Mouse (Mus musculus) kidney, postnatal 14 days (tissue): ENCODE results near the gene Clic1.

Experiments
- DNase-seq: peaks from one replicate; pipeline ENCODE4 v3.0.0; 2022; ENCODE audit warnings: mixed read lengths

Clic1 gene

GRCm38 (mm10) chr17:35092403-35093198 lies 42.8 kb downstream of the Clic1 start:
- DNase-seq, result no peak

GRCm38 (mm10) chr17:35094475-35095365 lies 45.0 kb downstream of the Clic1 start:
- DNase-seq, result no peak

- DNase-seq, result no peak
Measured at GRCm38 (mm10) chr17:35096597-35096996, 46.8 kb downstream of the Clic1 start.

- DNase-seq, result no peak
Measured at GRCm38 (mm10) chr17:35097164-35097655, 47.4 kb downstream of the Clic1 start.

- peak; percentile 50 for DNase-seq
Measured at GRCm38 (mm10) chr17:35100196-35100765, 50.5 kb downstream of the Clic1 start.

GRCm38 (mm10) chr17:35101161-35101560 lies 51.4 kb downstream of the Clic1 start:
- DNase-seq, result no peak

- no peak for DNase-seq
Measured at GRCm38 (mm10) chr17:35102299-35102698, 52.5 kb downstream of the Clic1 start.

GRCm38 (mm10) chr17:35103221-35103690 lies 53.5 kb downstream of the Clic1 start:
- DNase-seq, result peak; percentile 78

- DNase-seq, result no peak
Measured at GRCm38 (mm10) chr17:35104079-35104478, 54.3 kb downstream of the Clic1 start.

GRCm38 (mm10) chr17:35104754-35105153 lies 55.0 kb downstream of the Clic1 start:
- no peak for DNase-seq

GRCm38 (mm10) chr17:35105740-35106389 lies 56.1 kb downstream of the Clic1 start:
- DNase-seq, result peak; percentile 64

- no peak for DNase-seq
Measured at GRCm38 (mm10) chr17:35106522-35106921, 56.8 kb downstream of the Clic1 start.

GRCm38 (mm10) chr17:35108097-35108496 lies 58.3 kb downstream of the Clic1 start, which contains the start of gene Ly6g5c:
TSS of gene Ly6g5c (plus strand) at chr17:35108279.
- no peak for DNase-seq
